Mouse (Mus musculus): ENCODE results near the gene C530025M09Rik. TPM values are rescaled to one million over a fixed set of nuclear protein-coding genes. Genes with fewer than 3 reads are reported as not detected.

C530025M09Rik gene
- 0.27 and 0.71 TPM in 2 replicates for polyA plus RNA-seq (2016; fragmentation: Nextera tagmentation; extraction: Ambion mirVana)

GRCm38 (mm10) chr2:149830536-149831458 lies at the start of gene C530025M09Rik:
Gene C530025M09Rik (minus strand): TSS chr2:149831213.
- Histone ChIP-seq H3K4me3 (peak within 1 kb of the TSS; percentile 76), H3K27me3 (ENCODE audit: low read depth, poor library complexity, severe bottlenecking) (peaks cover 64% of the 10 kb centered on the region), H3K27ac (replicated peaks) (peak within 1 kb of the TSS; percentile 82), H3K36me3 (no peaks in the 10 kb centered on the region), H3K4me1 (peaks cover 26% of the 10 kb centered on the region), H3K9me3 (replicated peaks) (no peaks in the 10 kb centered on the region)
- peak; percentile 76 for DNase-seq (ENCODE audit: low spot score)
- WGBS = under 1% methylated on average over 73 of the region's 82 CpGs

GRCm38 (mm10) chr2:149877954-149878353 lies 46.9 kb upstream of the C530025M09Rik start:
- H3K4me3 ChIP-seq = no peak overlapping the region
- no peaks in the 10 kb centered on the region for H3K4me1 ChIP-seq
- no peak for DNase-seq (ENCODE audit: low spot score)
- H3K9me3 ChIP-seq (replicated peaks) = no peaks in the 10 kb centered on the region
- no peaks in the 10 kb centered on the region for H3K27me3 ChIP-seq (ENCODE audit: low read depth, poor library complexity, severe bottlenecking)
- H3K27ac ChIP-seq (replicated peaks) = no peak overlapping the region
- WGBS = 89% methylated on average over 2 of the region's 2 CpGs
- H3K36me3 ChIP-seq = no peaks in the 10 kb centered on the region

DNA sequence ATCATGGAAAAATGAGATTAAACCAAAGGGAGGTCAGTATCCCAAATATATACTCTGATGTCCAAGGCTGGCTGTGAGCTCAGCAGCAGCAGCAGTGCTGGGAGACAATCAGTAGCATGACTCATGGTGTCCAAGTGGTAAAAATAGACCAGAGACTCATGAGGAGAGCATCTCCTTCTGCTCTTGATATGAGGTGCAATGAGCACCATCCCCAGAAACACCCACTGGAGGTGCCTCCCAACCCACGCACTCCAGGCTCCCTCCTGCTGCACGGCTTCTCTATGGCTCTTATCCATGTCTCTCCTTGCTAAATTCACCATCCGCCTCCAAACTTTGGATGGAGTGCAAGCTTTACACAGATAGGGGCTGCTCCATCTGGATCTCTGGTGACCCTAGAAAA lies 42.3 kb upstream of the C530025M09Rik start:
- Histone ChIP-seq H3K27ac (replicated peaks) (no peak overlapping the region), H3K36me3 (no peaks in the 10 kb centered on the region), H3K4me1 (no peaks in the 10 kb centered on the region), H3K27me3 (ENCODE audit: low read depth, poor library complexity, severe bottlenecking) (no peaks in the 10 kb centered on the region), H3K4me3 (no peak overlapping the region), H3K9me3 (replicated peaks) (no peaks in the 10 kb centered on the region)
- no peak for DNase-seq (ENCODE audit: low spot score)
- 93% methylated on average over 3 of the region's 3 CpGs for WGBS

GRCm38 (mm10) chr2:149872496-149872895 lies 41.5 kb upstream of the C530025M09Rik start:
- Histone ChIP-seq H3K4me3 (no peak overlapping the region), H3K27me3 (ENCODE audit: low read depth, poor library complexity, severe bottlenecking) (no peaks in the 10 kb centered on the region), H3K36me3 (no peaks in the 10 kb centered on the region), H3K4me1 (no peaks in the 10 kb centered on the region), H3K9me3 (replicated peaks) (no peaks in the 10 kb centered on the region), H3K27ac (replicated peaks) (no peak overlapping the region)
- 90% methylated on average over 4 of the region's 4 CpGs for WGBS
- DNase-seq (ENCODE audit: low spot score) = no peak

GRCm38 (mm10) chr2:149870496-149870895 lies 39.5 kb upstream of the C530025M09Rik start:
- Histone ChIP-seq H3K9me3 (replicated peaks) (no peaks in the 10 kb centered on the region), H3K4me3 (no peak overlapping the region), H3K27ac (replicated peaks) (no peak overlapping the region), H3K4me1 (0 out of 2 replicates have a peak, but pooled peaks cover 3% of the 10 kb centered on the region), H3K27me3 (ENCODE audit: low read depth, poor library complexity, severe bottlenecking) (no peaks in the 10 kb centered on the region), H3K36me3 (no peaks in the 10 kb centered on the region)
- DNase-seq (ENCODE audit: low spot score) = no peak
- whole genome bisulfite sequencing = 87% methylated on average over 2 of the region's 2 CpGs

GRCm38 (mm10) chr2:149865914-149866435 lies 35.0 kb upstream of the C530025M09Rik start:
- 78% methylated on average over 5 of the region's 5 CpGs for WGBS
- no peak for DNase-seq (ENCODE audit: low spot score)
- H3K27me3 ChIP-seq (ENCODE audit: low read depth, poor library complexity, severe bottlenecking) = no peaks in the 10 kb centered on the region
- no peaks in the 10 kb centered on the region for H3K36me3 ChIP-seq
- H3K9me3 ChIP-seq (replicated peaks) = no peaks in the 10 kb centered on the region
- H3K4me1 ChIP-seq = 0 out of 2 replicates have a peak, but pooled peaks cover 3% of the 10 kb centered on the region
- H3K27ac ChIP-seq (replicated peaks) = no peak overlapping the region
- H3K4me3 ChIP-seq = no peak overlapping the region

GRCm38 (mm10) chr2:149861002-149861401 lies 30.0 kb upstream of the C530025M09Rik start:
- no peak overlapping the region for H3K4me3 ChIP-seq
- DNase-seq (ENCODE audit: low spot score) = no peak
- H3K27me3 ChIP-seq (ENCODE audit: low read depth, poor library complexity, severe bottlenecking) = no peaks in the 10 kb centered on the region
- H3K36me3 ChIP-seq = no peaks in the 10 kb centered on the region
- 0 out of 2 replicates have a peak, but pooled peaks cover 2% of the 10 kb centered on the region for H3K4me1 ChIP-seq
- 90% methylated on average over 3 of the region's 3 CpGs for WGBS
- H3K27ac ChIP-seq (replicated peaks) = no peak overlapping the region
- H3K9me3 ChIP-seq (replicated peaks) = no peaks in the 10 kb centered on the region

DNA sequence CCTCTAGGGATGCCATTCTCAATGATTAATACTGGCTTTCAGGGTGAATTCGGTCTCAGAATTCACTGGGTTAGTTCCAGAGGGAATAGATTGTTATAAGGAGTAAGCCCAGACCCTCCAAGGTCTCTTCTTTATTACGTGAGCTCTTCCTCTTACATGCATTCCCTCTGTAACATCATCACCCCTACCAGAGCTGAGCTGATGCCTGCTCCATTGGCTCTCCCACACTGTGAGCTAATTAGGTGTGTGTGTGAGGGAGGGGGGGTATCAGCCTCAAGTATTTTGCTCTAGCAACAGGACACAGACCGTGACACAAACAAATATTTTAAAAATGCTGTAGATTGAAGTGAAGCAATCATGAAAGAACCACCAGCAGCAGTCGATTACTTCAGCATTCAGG lies 17.8 kb upstream of the C530025M09Rik start:
- H3K9me3 ChIP-seq (replicated peaks) = no peaks in the 10 kb centered on the region
- DNase-seq (ENCODE audit: low spot score) = no peak
- WGBS = 79% methylated on average over 4 of the region's 4 CpGs
- no peaks in the 10 kb centered on the region for H3K4me1 ChIP-seq
- H3K4me3 ChIP-seq = no peak overlapping the region
- H3K36me3 ChIP-seq = no peaks in the 10 kb centered on the region
- H3K27me3 ChIP-seq (ENCODE audit: low read depth, poor library complexity, severe bottlenecking) = no peaks in the 10 kb centered on the region
- H3K27ac ChIP-seq (replicated peaks) = no peak overlapping the region

DNA sequence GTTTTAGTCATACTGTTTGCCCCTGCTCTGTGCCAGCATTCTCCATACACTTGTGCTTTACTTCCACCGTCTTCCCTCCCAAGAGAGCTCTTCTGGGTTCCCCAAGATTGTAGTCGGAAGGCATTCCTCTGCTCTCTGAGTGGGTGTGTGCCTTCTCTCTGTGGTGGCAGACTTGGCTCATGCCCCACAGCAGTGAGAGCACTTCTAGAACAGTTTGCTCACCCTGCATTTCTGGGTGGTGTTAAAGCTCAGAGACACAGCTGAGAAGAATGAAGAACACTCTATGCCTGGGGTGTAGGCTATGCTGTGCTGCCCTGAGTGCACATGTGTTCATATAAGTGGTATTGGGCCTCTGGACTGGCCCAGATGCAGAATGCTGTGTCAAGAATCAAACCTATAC lies 13.6 kb upstream of the C530025M09Rik start:
- no peak for DNase-seq (ENCODE audit: low spot score)
- 83% methylated on average over 2 of the region's 2 CpGs for WGBS

DNA sequence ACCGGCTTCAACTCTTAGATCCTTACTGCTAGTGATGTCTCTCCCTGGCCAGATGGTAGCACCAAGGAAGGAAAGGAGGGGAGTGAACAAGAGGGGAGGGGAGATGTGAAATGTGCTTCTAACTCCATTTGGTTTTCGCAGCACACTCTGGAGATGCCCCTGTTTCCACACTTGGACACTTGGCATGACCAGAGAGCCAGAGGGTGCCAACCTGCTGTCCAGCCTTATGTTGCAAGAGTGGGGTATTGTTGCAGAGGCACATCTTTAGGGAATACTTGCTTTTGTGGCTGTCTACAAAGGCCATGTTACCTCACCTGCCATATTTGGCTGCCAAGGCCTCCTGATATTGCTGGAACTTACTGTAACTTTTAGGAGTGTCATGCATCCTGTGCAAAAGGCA lies 8.7 kb upstream of the C530025M09Rik start:
- H3K27ac ChIP-seq (replicated peaks) = no peak overlapping the region
- DNase-seq (ENCODE audit: low spot score) = no peak
- H3K27me3 ChIP-seq (ENCODE audit: low read depth, poor library complexity, severe bottlenecking) = no peaks in the 10 kb centered on the region
- H3K4me1 ChIP-seq = no peaks in the 10 kb centered on the region
- H3K36me3 ChIP-seq = no peaks in the 10 kb centered on the region
- no peaks in the 10 kb centered on the region for H3K9me3 ChIP-seq (replicated peaks)
- 81% methylated on average over 2 of the region's 2 CpGs for WGBS
- H3K4me3 ChIP-seq = no peak overlapping the region

More for the DNA sequence above, 13.6 kb upstream of the C530025M09Rik start:
- no peaks in the 10 kb centered on the region for H3K36me3 ChIP-seq
- no peak overlapping the region for H3K27ac ChIP-seq (replicated peaks)
- no peak overlapping the region for H3K4me3 ChIP-seq
- no peaks in the 10 kb centered on the region for H3K27me3 ChIP-seq (ENCODE audit: low read depth, poor library complexity, severe bottlenecking)
- no peaks in the 10 kb centered on the region for H3K9me3 ChIP-seq (replicated peaks)
- no peaks in the 10 kb centered on the region for H3K4me1 ChIP-seq

GRCm38 (mm10) chr2:149836471-149837135 lies 5.6 kb upstream of the C530025M09Rik start:
- H3K27ac ChIP-seq (replicated peaks) = no peak overlapping the region
- H3K27me3 ChIP-seq (ENCODE audit: low read depth, poor library complexity, severe bottlenecking) = peaks cover 27% of the 10 kb centered on the region
- 81% methylated on average over 2 of the region's 2 CpGs for whole genome bisulfite sequencing
- DNase-seq (ENCODE audit: low spot score) = no peak
- H3K4me1 ChIP-seq = peaks cover 8% of the 10 kb centered on the region
- no peaks in the 10 kb centered on the region for H3K36me3 ChIP-seq
- no peak overlapping the region for H3K4me3 ChIP-seq
- H3K9me3 ChIP-seq (replicated peaks) = no peaks in the 10 kb centered on the region

DNA sequence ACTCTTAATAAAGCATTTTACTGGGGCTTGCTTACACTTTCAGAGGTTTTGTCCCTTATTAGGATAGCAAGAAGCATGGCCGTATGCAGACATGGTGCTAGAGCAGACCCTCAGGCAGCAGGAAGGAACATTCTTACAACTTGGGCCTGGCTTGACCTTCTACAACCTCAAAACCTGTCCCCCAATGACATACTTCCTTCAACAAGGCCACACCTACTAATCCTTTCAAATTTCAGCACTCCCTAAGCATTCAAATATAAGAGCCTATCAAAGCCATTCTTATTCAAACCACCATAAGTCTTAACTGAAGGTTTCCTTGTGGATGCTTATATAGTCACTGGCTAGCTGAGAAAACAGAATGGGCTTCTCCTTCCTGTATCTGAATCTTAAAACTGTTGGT lies 4.1 kb upstream of the C530025M09Rik start:
- 87% methylated on average over 1 of the region's 1 CpGs for WGBS
- no peak overlapping the region for H3K4me3 ChIP-seq
- H3K9me3 ChIP-seq (replicated peaks) = no peaks in the 10 kb centered on the region
- H3K27me3 ChIP-seq (ENCODE audit: low read depth, poor library complexity, severe bottlenecking) = peaks cover 42% of the 10 kb centered on the region
- no peak overlapping the region for H3K27ac ChIP-seq (replicated peaks)
- peaks cover 23% of the 10 kb centered on the region for H3K4me1 ChIP-seq
- DNase-seq (ENCODE audit: low spot score) = no peak
- H3K36me3 ChIP-seq = no peaks in the 10 kb centered on the region
